Mouse (Mus musculus) liver, adult 2 months (tissue): Measurements from ENCODE around the gene Ruvbl2.

Experiments used
- CTCF ChIP-seq: fragments of 200-500 bp; IDR thresholded peaks from 2 replicates; pipeline ENCODE4 v1.5.1; 2011; ENCODE audit warnings: low read depth, low read length, control low read depth
- POLR2A ChIP-seq: fragments of 200-500 bp; IDR thresholded peaks from 2 replicates; pipeline ENCODE4 v1.6.1; 2011; ENCODE audit warnings: low read length, control low read depth; ENCODE audit not compliant: insufficient read depth; ENCODE audit errors: extremely low read depth

DNA sequence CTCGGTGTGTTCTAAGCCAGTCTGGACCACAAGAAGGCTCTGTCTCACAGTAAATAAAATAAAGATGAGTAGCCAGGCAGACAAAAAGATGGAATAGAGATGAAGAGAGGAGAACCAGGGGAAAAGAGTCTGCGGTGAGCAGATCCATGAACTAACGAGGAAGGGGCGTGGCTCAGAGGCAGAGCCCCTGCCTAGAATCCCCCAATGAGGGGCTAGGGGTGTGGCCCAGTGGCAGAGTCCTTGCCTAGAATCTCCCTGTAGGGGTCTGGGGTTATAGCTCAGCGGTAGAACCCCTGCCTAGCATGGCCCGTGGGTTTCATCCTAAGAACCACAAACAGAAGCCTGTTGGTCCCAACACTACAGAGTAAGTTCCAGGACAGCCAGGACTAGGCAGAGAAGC is 850 bp downstream of the Ruvbl2 start:
- no peak for TF ChIP-seq CTCF
- TF ChIP-seq POLR2A = no peak
